Mouse (Mus musculus) neural tube, embryonic 13.5 days (tissue): ENCODE results near the gene Tenm2. TPM values are rescaled to one million over a fixed set of nuclear protein-coding genes. Genes with fewer than 3 reads are reported as not detected.

Source experiments
- ATAC-seq: fragments of 200-750 bp; cut with Nextera tagmentation; 2 replicates; pipeline ENCODE4 v1.8.0; 2017; ENCODE audit warnings: low read depth, mild to moderate bottlenecking, moderate TSS enrichment, moderate library complexity
- H3K27ac ChIP-seq: fragments of 300-500 bp; sonication (generic); replicated peaks from 2 replicates; pipeline ENCODE4 v1.5.1; 2015; ENCODE audit warnings: moderate library complexity, mild to moderate bottlenecking, inconsistent platforms
- H3K27me3 ChIP-seq: fragments of 300-500 bp; sonication (generic); 2 replicates; pipeline ENCODE4 v1.6.1; 2015; ENCODE audit warnings: mild to moderate bottlenecking, inconsistent platforms
- H3K36me3 ChIP-seq: fragments of 300-500 bp; sonication (generic); 2 replicates; pipeline ENCODE4 v1.6.1; 2015; ENCODE audit warnings: mild to moderate bottlenecking, inconsistent platforms
- H3K4me1 ChIP-seq: fragments of 300-500 bp; sonication (generic); replicated peaks from 2 replicates; pipeline ENCODE4 v1.6.1; 2015; ENCODE audit warnings: inconsistent platforms
- H3K4me2 ChIP-seq: fragments of 300-500 bp; sonication (generic); 2 replicates; pipeline ENCODE4 v1.6.1; 2015; ENCODE audit warnings: inconsistent platforms, mild to moderate bottlenecking, moderate library complexity
- H3K4me3 ChIP-seq: fragments of 300-500 bp; sonication (generic); 2 replicates; pipeline ENCODE4 v1.5.1; 2015; ENCODE audit warnings: mild to moderate bottlenecking, inconsistent platforms
- H3K9ac ChIP-seq: fragments of 300-500 bp; sonication (generic); 2 replicates; pipeline ENCODE4 v1.6.1; 2015; ENCODE audit warnings: moderate library complexity, mild to moderate bottlenecking, inconsistent platforms
- H3K9me3 ChIP-seq: fragments of 300-500 bp; sonication (generic); 2 replicates; pipeline ENCODE4 v1.6.1; 2016; ENCODE audit warnings: inconsistent platforms
- WGBS: fragments of 180-500 bp; shearing (Covaris S2); methylation state at CpG from one replicate; pipeline ENCODE4 v1.1.7; 2015; 5-methylcytosine and 5-hydroxymethylcytosine counted together
- polyA plus RNA-seq: library from polyadenylated mRNA; unstranded; fragments of >200 nt; fragmentation: Nextera tagmentation; extraction: Ambion mirVana; gene quantifications from 2 replicates; pipeline ENCODE4 v1.2.1, GENCODE M21; 2015

Gene Tenm2
- polyA plus RNA-seq, 1 experiment from 2014 or later: 14.2 TPM

DNA sequence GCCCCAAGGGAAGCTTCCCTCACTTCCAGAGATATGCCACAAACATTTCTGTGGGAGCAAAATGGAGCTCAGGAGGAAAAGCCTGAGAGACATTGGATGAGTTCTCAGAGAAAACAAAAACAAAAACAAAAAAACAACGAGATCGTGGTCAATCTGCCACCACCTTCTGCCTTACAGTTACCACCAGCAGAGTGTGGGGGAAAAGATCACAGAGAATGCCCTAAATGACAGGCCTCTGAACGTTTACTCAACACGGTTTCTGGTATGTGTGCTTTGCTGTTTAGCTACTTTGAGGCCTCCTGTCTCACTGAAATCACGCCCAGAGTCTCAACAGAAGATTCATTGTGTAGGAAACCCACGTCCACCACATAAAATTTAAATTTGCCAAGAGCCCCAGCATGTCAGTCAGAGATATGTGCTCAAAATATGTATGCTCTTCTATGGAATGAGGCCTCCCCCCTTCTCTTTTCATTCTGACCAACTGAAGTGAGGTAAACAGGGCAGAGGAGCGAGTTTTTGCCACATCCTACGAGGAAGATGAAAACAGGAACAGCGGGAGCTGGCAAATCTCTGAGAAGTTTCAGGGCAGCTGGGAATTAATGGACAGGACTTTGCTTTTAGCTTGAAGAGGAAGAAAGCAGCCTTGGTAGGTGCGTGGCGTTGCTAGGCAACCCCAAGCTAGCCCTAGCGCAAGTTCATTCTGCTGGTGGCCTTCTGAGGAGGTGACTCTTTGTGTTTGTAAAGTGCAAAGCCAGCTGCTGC lies 1126.6 kb downstream of the Tenm2 start:
- peak; percentile 74 for ATAC-seq
- no peaks in the 10 kb centered on the region for H3K9me3 ChIP-seq
- peaks cover 52% of the 10 kb centered on the region for H3K4me1 ChIP-seq
- no peaks in the 10 kb centered on the region; the same call in 1 of the 2 replicates for H3K27me3 ChIP-seq
- 19% methylated on average over 12 of the region's 12 CpGs for whole genome bisulfite sequencing
- H3K4me3 ChIP-seq: no peak overlapping the region
- H3K4me2 ChIP-seq: no peak overlapping the region
- H3K27ac ChIP-seq: peak overlapping the region; percentile 74
- no peaks in the 10 kb centered on the region for H3K36me3 ChIP-seq
- H3K9ac ChIP-seq: no peak overlapping the region

DNA sequence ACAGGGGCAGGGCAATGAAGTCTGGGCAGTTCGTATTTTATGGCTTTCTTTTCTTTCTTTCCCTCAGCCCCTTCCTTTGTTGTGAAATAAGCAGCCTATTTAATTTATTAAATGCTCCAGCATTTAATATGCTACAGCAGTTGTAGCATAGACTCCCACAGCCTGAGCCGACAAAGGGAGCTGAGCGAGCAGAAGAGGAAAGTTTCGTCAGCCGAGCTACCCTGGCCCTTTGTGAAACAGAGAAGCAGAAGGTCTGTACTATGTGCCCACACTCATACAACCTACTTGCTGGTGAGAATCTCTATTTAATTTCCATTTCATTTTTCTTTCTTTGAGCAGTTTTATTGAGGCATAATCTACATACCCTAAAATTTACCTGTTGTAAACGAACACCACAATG lies 1127.9 kb downstream of the Tenm2 start:
- Histone ChIP-seq H3K27me3 (no peaks in the 10 kb centered on the region), H3K27ac (no peak overlapping the region), H3K36me3 (no peaks in the 10 kb centered on the region), H3K9ac (no peak overlapping the region), H3K4me1 (peaks cover 65% of the 10 kb centered on the region), H3K4me2 (no peak overlapping the region), H3K4me3 (no peak overlapping the region), H3K9me3 (no peaks in the 10 kb centered on the region)
- 24% methylated on average over 6 of the region's 6 CpGs for WGBS
- no peak for ATAC-seq

DNA sequence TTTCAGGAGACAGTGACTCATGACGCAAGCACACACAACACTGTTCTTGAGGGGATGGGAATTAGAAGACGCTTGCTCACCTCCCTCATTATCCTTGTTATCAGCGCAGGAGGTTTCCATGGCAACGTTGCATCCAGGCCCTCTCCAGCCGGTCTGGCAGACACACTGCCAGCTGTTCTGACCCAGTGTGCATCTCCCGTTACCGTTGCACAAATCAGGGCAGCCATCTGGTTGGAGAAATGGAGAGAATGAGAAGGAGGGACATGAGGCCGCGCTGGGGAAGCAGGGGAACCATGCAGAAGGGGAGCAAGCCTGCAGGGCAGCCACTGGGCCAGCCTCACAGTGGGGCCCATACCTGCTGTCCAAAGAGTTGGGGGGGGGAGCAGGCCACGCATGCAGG lies 1129.1 kb downstream of the Tenm2 start:
- peak; percentile 71 for ATAC-seq
- no peak overlapping the region for H3K4me2 ChIP-seq
- no peaks in the 10 kb centered on the region for H3K9me3 ChIP-seq
- H3K4me3 ChIP-seq: no peak overlapping the region
- no peaks in the 10 kb centered on the region for H3K36me3 ChIP-seq
- H3K4me1 ChIP-seq: peaks cover 65% of the 10 kb centered on the region
- peak overlapping the region; percentile 81 for H3K27ac ChIP-seq
- no peaks in the 10 kb centered on the region for H3K27me3 ChIP-seq
- peak overlapping the region; percentile 31; the same call in 1 of the 2 replicates for H3K9ac ChIP-seq
- 20% methylated on average over 10 of the region's 10 CpGs for WGBS

DNA sequence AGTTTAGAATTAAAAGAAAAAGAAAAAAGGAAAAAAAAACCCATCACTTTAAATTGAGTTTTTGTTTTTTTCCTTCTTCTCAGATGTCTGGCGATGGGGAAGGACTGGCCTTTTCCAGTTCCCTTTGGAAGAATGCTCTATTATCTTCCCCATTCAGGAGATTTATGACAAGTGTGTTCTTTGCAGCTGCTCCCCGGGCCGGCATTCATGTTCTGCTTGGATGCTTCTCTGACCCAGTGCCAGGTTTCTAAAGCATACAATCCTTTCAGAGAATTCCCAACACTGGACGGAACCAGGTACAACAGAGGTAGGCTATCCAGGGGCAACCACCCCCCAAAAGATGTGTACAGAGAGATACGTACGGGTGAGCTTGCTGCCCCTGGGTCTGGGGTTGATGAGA lies 1132.2 kb downstream of the Tenm2 start:
- Histone ChIP-seq H3K4me3 (no peak overlapping the region), H3K4me1 (peaks cover 44% of the 10 kb centered on the region), H3K9ac (no peak overlapping the region), H3K27me3 (no peaks in the 10 kb centered on the region), H3K9me3 (no peaks in the 10 kb centered on the region), H3K27ac (peak overlapping the region; percentile 64), H3K36me3 (no peaks in the 10 kb centered on the region), H3K4me2 (no peak overlapping the region)
- peak; percentile 52 for ATAC-seq
- WGBS: 15% methylated on average over 6 of the region's 6 CpGs

DNA sequence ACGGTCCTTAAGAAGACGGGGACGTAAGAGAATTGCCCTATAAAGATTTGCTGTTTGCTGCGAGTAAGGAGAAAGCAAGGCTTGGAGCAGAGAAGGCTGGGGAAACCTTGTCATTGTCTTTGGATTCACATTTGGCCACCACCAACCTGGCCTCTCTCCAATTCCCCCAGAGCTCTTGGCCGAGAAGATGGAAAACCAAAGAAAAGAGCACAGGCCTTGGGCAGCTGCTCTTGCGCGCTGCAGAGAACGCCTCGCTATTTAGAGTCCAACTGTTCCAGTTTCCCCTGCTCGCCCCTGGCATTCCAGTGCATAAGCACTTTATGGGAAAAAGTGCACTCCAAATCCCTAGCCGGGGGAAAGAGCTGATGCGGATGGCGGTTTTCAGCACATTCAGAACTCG lies 1139.5 kb downstream of the Tenm2 start:
- no peak overlapping the region for H3K4me3 ChIP-seq
- WGBS: 68% methylated on average over 14 of the region's 14 CpGs
- no peak overlapping the region for H3K9ac ChIP-seq
- H3K27ac ChIP-seq: no peak overlapping the region
- H3K4me2 ChIP-seq: no peak overlapping the region
- H3K4me1 ChIP-seq: peaks cover 11% of the 10 kb centered on the region; the same call in 1 of the 2 replicates
- H3K36me3 ChIP-seq: no peaks in the 10 kb centered on the region
- H3K9me3 ChIP-seq: no peaks in the 10 kb centered on the region
- no peak for ATAC-seq
- no peaks in the 10 kb centered on the region for H3K27me3 ChIP-seq

DNA sequence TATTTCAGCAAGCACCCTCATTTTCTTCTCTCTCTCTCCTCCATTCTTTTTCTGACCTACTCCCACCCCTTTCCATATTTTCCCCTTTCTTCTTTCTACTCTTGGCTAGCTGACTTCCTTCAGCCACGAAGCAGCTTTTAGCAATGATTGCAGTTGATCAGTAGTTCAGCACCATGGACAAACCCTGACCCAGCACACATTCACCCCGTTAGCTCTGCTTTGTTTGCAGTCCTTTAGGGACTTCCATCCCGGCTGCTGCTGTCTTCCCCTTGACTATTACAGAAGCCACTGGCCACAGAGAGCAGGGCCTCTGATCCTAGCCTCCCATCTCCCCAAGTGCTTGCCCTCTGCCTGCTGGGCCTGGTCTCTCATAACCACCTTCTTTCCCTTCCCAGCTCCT lies 1145.6 kb downstream of the Tenm2 start:
- Histone ChIP-seq H3K9me3 (no peaks in the 10 kb centered on the region), H3K4me1 (no peaks in the 10 kb centered on the region), H3K36me3 (no peaks in the 10 kb centered on the region), H3K27me3 (no peaks in the 10 kb centered on the region), H3K9ac (no peak overlapping the region), H3K4me3 (no peak overlapping the region), H3K4me2 (no peak overlapping the region), H3K27ac (no peak overlapping the region)
- no peak for ATAC-seq
- WGBS: 14% methylated on average over 3 of the region's 3 CpGs

DNA sequence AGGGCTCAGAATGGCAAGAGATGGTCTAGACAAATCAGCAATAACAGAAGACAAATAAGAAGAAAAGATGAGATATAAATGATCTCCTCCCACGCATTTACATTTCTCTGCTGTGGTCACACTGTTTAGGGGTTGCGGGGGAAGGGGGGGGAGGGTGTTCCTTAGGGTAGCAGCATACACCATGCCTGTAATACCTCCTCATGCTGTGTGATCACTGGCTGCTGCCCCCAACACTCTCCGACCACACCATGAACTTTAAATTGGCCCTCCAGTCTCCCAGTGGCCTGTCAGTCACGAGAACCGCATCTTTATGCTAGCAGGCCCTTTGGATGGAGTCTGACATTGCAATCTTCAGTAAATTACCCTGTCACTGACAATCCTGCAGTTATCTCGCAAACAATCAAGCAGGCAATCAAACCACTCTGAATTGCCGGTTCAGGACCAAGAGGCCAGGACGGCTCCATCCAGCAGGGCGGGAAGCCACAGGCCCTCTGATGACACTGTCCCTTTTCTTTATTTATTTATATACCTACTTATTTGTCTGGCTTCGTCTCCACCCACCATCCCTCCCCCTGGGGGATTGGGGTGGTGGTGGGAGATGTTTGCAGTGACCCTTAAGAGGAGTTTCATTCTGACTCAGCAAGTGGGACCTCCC lies 1154.2 kb downstream of the Tenm2 start:
- no peak for ATAC-seq
- Histone ChIP-seq H3K27ac (no peak overlapping the region), H3K9me3 (no peaks in the 10 kb centered on the region), H3K9ac (no peak overlapping the region), H3K4me2 (no peak overlapping the region), H3K36me3 (no peaks in the 10 kb centered on the region), H3K27me3 (no peaks in the 10 kb centered on the region), H3K4me1 (peaks cover 20% of the 10 kb centered on the region; the same call in 1 of the 2 replicates), H3K4me3 (no peak overlapping the region)
- WGBS: 27% methylated on average over 10 of the region's 10 CpGs

DNA sequence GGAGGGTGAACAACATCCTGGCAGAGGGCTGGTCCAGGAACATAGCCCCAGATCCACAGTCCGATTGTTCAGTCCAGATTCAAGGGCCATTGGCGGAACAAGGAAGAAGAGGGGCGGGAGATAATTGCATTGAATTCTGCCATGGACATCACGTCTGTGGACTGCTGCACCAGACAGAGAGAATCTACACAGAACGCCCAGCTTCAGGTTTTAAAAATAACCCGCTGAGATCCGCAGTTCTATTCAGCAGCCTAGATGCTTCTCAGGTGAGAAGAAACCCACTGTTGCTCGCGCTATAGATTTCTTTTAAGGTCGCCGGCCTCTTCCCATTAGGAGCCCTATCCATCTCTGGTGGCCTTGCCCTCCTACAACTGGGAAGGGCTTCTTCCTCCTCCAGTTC lies 1155.0 kb downstream of the Tenm2 start:
- H3K4me2 ChIP-seq: no peak overlapping the region
- no peak overlapping the region for H3K9ac ChIP-seq
- no peaks in the 10 kb centered on the region for H3K9me3 ChIP-seq
- no peaks in the 10 kb centered on the region for H3K36me3 ChIP-seq
- H3K4me3 ChIP-seq: no peak overlapping the region
- no peaks in the 10 kb centered on the region for H3K27me3 ChIP-seq
- peaks cover 20% of the 10 kb centered on the region; the same call in 1 of the 2 replicates for H3K4me1 ChIP-seq
- H3K27ac ChIP-seq: no peak overlapping the region
- 64% methylated on average over 11 of the region's 11 CpGs for WGBS
- ATAC-seq: no peak

DNA sequence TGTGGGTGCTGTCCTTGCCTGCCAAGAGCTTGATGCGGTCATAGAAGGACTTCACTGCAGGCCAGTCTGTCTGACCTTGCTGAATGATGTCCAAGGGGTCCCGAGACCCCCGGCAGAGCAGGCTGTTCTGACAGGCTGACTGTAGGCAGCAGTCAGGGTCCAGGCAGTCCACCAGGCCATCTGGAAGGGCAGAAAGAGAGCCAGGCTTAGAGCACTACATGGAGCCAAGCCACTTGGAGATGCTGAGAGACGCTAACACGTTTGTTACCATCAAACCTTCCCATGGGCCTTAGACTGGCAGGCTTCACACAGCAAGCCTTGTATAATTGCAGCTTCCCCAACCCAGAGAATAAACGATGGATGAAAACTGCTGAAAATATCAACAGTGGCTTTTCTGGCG lies 1157.4 kb downstream of the Tenm2 start:
- ATAC-seq: no peak
- H3K4me1 ChIP-seq: peaks cover 20% of the 10 kb centered on the region; the same call in 1 of the 2 replicates
- no peak overlapping the region for H3K27ac ChIP-seq
- no peak overlapping the region for H3K9ac ChIP-seq
- H3K4me3 ChIP-seq: no peak overlapping the region
- no peaks in the 10 kb centered on the region for H3K9me3 ChIP-seq
- no peaks in the 10 kb centered on the region for H3K27me3 ChIP-seq
- WGBS: 81% methylated on average over 7 of the region's 7 CpGs
- no peaks in the 10 kb centered on the region for H3K36me3 ChIP-seq
- H3K4me2 ChIP-seq: no peak overlapping the region

DNA sequence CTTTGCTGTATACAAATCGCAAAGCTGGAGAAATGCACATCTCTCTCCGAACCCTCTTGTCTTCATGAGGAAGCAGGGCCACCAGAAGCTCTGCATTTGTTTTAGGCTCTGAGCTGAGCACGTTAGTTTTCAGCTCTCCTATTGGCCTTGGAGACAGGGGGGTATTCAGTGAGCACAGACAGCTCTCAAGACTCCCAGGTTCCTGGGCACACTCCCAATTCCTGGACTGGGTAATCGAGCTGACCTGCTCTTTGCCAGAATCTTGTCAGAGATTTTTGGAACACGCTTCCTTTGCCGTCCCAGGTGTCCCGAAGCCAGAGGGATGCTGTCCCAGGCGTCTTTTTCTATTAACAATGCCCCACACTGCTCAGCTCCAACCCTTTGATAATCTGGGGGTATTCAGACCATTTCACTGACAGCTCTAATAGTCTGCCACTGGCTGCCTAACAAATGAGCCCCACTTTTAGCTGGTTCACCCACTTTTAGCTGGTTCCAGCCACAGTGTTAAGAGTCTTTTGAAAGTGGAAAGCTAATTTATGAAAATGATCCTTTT lies 1161.7 kb downstream of the Tenm2 start:
- Histone ChIP-seq H3K27ac (no peak overlapping the region), H3K36me3 (no peaks in the 10 kb centered on the region), H3K27me3 (no peaks in the 10 kb centered on the region), H3K4me1 (peaks cover 15% of the 10 kb centered on the region), H3K4me2 (no peak overlapping the region), H3K9me3 (no peaks in the 10 kb centered on the region), H3K4me3 (no peak overlapping the region), H3K9ac (no peak overlapping the region)
- WGBS: 65% methylated on average over 8 of the region's 8 CpGs
- ATAC-seq: 0 out of 2 replicates have a peak, but pooled peaks have one; percentile 50

DNA sequence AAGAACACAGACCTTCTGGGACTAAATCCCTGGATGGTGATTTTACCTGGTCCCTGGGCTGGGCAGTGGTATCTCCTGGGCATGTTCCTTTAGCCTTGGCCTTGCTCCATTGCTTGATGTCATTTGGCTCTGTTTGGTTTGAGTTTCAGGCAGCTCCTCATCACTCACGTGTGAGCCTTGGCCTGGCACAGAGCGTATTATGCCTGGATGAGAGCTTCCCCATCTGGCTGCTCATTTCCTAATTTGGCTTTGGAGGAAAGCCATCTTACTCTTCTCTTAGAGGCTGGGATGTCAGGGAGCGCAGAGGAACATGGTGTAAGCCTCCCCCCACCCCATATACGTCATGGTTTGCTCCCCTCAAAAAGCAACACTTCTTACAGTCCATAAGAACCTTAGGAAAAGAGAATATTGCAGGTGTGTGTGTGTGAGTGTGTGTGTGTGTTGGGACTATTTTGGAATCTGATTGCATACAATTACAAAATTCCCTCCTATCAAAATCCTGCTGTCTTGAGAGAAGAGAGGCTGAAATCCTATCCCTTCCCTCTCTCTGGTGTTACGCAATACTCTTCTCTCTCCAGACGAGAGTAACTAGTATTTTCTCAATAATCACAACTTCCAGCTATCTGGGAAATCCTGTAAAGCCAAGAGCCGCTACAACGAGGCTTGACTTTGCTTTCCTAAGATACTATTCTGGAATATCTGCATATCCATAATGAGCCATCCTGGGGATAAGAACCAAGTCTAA lies 1162.5 kb downstream of the Tenm2 start:
- peak; percentile 43; the same call in 1 of the 2 replicates for ATAC-seq
- Histone ChIP-seq H3K27me3 (no peaks in the 10 kb centered on the region), H3K36me3 (no peaks in the 10 kb centered on the region), H3K4me1 (peaks cover 15% of the 10 kb centered on the region), H3K4me3 (no peak overlapping the region), H3K9me3 (no peaks in the 10 kb centered on the region), H3K27ac (peak overlapping the region; percentile 42; the same call in 1 of the 2 replicates), H3K9ac (no peak overlapping the region), H3K4me2 (no peak overlapping the region)
- 84% methylated on average over 8 of the region's 8 CpGs for WGBS

DNA sequence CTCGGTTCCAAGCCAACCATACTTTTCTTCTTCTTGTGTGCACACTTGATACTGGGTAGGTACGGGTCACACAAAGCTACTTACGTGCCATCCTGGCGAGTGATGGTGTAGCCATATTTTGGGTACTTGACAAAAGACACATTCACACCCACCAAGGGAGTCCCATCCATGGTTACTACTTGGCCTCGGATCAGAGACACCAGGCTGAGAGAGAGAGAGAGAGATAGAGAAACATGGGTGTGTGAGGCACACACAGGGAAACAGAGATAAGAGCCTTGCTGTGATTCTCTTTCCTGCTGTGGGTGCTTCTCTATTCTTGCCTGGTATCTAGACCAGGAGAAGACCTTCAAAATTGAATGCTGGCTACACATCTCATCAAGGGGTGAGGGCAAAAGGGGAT lies 1163.1 kb downstream of the Tenm2 start:
- Histone ChIP-seq H3K9ac (no peak overlapping the region), H3K4me2 (no peak overlapping the region), H3K36me3 (0 out of 2 replicates have a peak, but pooled peaks cover 4% of the 10 kb centered on the region), H3K4me3 (no peak overlapping the region), H3K9me3 (no peaks in the 10 kb centered on the region), H3K4me1 (peaks cover 15% of the 10 kb centered on the region), H3K27ac (peak overlapping the region; percentile 42; the same call in 1 of the 2 replicates), H3K27me3 (no peaks in the 10 kb centered on the region)
- WGBS: 91% methylated on average over 5 of the region's 5 CpGs
- ATAC-seq: no peak
